Mouse (Mus musculus) heart, embryonic 11.5 days (tissue): Measurements from ENCODE around the gene Cd300lf. TPM values are rescaled to one million over a fixed set of nuclear protein-coding genes. Genes with fewer than 3 reads are reported as not detected.

ENCODE experiments used
- ATAC-seq: fragments of 200-750 bp; cut with Nextera tagmentation; replicated peaks from 2 replicates; pipeline ENCODE4 v1.8.0; 2017; ENCODE audit warnings: moderate library complexity; ENCODE audit not compliant: insufficient number of reproducible peaks, low FRiP score, low TSS enrichment
- H3K27ac ChIP-seq: fragments of 300-500 bp; sonication (generic); 2 replicates; pipeline ENCODE4 v1.5.1; 2014; ENCODE audit warnings: mild to moderate bottlenecking, low read depth, low read length
- H3K27me3 ChIP-seq: fragments of 300-500 bp; sonication (generic); 2 replicates; pipeline ENCODE4 v1.6.1; 2014; ENCODE audit warnings: mild to moderate bottlenecking, low read length, mixed read lengths; ENCODE audit not compliant: control insufficient read depth, insufficient read depth
- H3K36me3 ChIP-seq: fragments of 300-500 bp; sonication (generic); 2 replicates; pipeline ENCODE4 v1.6.1; 2014; ENCODE audit warnings: mild to moderate bottlenecking, low read length, moderate library complexity, mixed read lengths; ENCODE audit not compliant: control insufficient read depth, insufficient read depth
- H3K4me1 ChIP-seq: fragments of 300-500 bp; sonication (generic); 2 replicates; pipeline ENCODE4 v1.6.1; 2014; ENCODE audit warnings: low read length; ENCODE audit not compliant: control insufficient read depth, insufficient read depth
- H3K4me2 ChIP-seq: fragments of 300-500 bp; sonication (generic); 2 replicates; pipeline ENCODE4 v1.6.1; 2014; ENCODE audit warnings: mild to moderate bottlenecking, moderate library complexity
- H3K4me3 ChIP-seq: fragments of 300-500 bp; sonication (generic); 2 replicates; pipeline ENCODE4 v1.5.1; 2014; ENCODE audit warnings: low read depth, low read length
- H3K9ac ChIP-seq: fragments of 300-500 bp; sonication (generic); 2 replicates; pipeline ENCODE4 v1.6.1; 2014; ENCODE audit warnings: mild to moderate bottlenecking, low read depth, low read length, moderate library complexity
- H3K9me3 ChIP-seq: fragments of 300-500 bp; sonication (generic); replicated peaks from 2 replicates; pipeline ENCODE4 v1.6.1; 2016; ENCODE audit warnings: low read length; ENCODE audit not compliant: control insufficient read depth
- WGBS: fragments of 180-500 bp; shearing (Covaris S2); extraction: QIAGEN DNeasy Blood & Tissue Kit; methylation state at CpG from one replicate; pipeline ENCODE4 v1.1.7; 2014; ENCODE audit not compliant: insufficient replicate concordance; 5-methylcytosine and 5-hydroxymethylcytosine counted together
- polyA plus RNA-seq: library from polyadenylated mRNA; unstranded; fragments of >200 nt; fragmentation: Nextera tagmentation; extraction: Ambion mirVana; gene quantifications from 2 replicates; pipeline ENCODE4 v1.2.1, GENCODE M21; 2014

Cd300lf gene
- polyA plus RNA-seq, 1 experiment from 2014 or later, result 0.19 TPM

DNA sequence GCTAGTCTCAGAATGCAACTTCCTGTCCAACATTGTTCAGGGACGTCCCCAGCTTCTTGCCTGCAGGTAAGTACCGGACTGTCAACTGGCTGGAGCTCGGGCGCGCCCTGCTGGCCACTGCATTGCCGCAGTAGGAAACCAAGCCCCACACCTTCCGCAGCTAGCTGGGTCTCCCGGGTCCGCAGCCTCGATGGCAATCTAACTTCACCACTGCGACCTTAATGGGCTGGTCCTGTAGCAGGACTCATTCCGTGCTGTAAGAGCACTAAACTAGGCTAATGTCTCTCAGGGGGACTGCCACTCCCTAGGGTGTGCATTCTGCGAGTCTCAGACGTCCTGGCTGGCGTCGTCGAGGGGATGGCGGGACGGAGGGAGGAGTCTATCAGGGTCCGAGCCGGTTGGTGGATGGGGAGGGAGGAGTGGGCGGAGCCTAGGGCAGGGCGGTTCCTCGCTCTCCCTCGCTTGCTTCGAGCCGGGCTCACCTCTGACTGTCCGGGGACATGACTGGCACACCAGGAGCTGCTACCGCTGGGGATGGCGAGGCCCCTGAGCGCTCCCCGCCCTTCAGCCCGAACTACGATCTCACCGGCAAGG, 20.0 kb upstream of the Cd300lf start:
- peak; percentile 73 for ATAC-seq
- Histone ChIP-seq H3K9me3 (no peaks in the 10 kb centered on the region), H3K27ac (no peak overlapping the region), H3K4me1 (peaks cover 14% of the 10 kb centered on the region), H3K4me3 (peak overlapping the region; percentile 38), H3K9ac (no peak overlapping the region), H3K27me3 (peaks cover 17% of the 10 kb centered on the region), H3K4me2 (peak overlapping the region; percentile 64), H3K36me3 (no peaks in the 10 kb centered on the region)
- 2% methylated on average over 35 of the region's 35 CpGs for WGBS

DNA sequence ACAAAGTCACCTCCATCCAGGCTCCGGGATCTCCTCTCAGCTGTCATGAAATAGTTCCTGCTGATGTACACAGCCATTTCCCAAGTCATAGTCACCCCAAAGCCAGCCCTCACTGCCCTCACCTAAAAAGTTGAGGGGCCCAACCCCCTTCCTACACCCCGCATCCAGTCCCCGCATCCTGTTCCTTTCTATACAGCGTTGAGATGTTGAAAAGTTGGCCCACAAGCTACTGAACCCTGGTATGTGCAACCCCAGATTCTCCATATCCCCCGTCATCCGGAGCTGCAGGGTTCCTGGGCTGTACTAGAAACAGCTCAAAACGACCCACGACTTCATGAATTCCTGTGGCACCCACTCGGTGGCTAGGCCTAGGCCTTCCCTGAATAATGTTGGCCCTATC, 19.3 kb upstream of the Cd300lf start:
- Histone ChIP-seq H3K4me2 (no peak overlapping the region), H3K9ac (no peak overlapping the region), H3K36me3 (no peaks in the 10 kb centered on the region), H3K27me3 (peaks cover 17% of the 10 kb centered on the region), H3K4me3 (no peak overlapping the region), H3K27ac (no peak overlapping the region), H3K4me1 (peaks cover 9% of the 10 kb centered on the region), H3K9me3 (no peaks in the 10 kb centered on the region)
- no peak for ATAC-seq
- 67% methylated on average over 9 of the region's 9 CpGs for WGBS

DNA sequence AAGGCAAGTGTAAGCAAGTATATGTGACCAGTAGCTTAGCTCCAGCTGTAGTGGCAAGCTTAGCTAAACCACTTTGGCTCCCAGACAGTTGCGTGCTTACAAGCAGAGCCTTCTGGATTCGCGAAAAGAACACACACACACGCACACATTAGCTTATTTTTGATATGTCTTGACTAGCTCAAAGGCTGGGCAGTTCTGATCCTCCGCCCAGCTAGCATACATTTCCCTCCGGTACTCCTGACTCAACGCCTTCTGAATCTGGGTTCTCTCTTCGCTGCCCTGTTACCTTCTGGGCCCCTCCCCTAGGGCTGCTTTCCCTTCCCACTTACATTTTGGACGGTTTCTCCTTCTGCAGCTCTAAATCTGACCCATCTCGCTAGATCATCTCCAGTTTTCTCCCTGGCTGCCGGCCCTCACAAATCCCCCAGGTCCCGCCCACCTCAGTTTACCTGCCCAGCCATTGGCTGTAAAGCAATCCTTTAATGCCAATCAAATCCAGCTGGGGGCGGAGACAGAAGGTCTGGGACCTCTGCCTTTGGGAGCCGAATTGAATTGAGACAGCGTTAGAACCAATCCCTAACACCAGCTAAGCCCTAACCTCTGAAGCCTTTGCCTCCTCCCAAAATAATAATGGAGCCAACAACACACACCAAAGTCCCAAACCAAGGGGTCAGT, 18.1 kb upstream of the Cd300lf start:
- ATAC-seq, result no peak
- H3K4me2 ChIP-seq, result peak overlapping the region; percentile 72
- H3K4me3 ChIP-seq, result peak overlapping the region; percentile 30
- no peak overlapping the region for H3K27ac ChIP-seq
- H3K9ac ChIP-seq, result peak overlapping the region; percentile 35; the same call in 1 of the 2 replicates
- no peaks in the 10 kb centered on the region for H3K9me3 ChIP-seq
- H3K36me3 ChIP-seq, result no peaks in the 10 kb centered on the region
- peaks cover 17% of the 10 kb centered on the region for H3K27me3 ChIP-seq
- WGBS, result 7% methylated on average over 15 of the region's 15 CpGs
- peaks cover 4% of the 10 kb centered on the region for H3K4me1 ChIP-seq

DNA sequence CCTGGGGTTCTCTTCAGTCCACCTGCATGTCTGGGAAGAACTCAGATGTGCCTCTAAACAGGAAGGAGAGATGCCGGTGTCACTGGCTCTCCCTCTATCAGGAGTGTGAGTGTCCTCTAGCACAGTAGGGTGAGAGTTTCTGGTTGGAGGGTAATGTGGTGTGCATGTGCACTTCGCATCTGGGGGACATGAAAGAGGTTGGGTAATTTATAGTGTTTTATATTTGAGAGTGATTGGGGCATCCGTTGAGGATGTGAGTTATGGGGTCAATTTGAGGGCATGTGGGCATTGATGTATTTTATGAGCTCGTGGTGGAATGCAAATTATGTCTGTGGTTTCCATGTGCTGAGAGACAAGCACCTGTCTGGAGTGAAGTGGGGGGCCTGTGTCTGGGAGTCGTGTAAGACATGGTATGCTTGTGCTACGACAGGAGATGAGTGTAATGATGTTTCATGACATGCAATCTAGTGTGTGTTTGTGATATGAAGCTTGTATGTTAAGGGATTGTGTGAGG, 17.0 kb upstream of the Cd300lf start:
- Histone ChIP-seq H3K9me3 (no peaks in the 10 kb centered on the region), H3K9ac (no peak overlapping the region), H3K4me1 (peaks cover 4% of the 10 kb centered on the region), H3K36me3 (no peaks in the 10 kb centered on the region), H3K4me3 (no peak overlapping the region), H3K27ac (no peak overlapping the region), H3K4me2 (no peak overlapping the region), H3K27me3 (peaks cover 17% of the 10 kb centered on the region)
- no peak for ATAC-seq
- 69% methylated on average over 6 of the region's 6 CpGs for WGBS

DNA sequence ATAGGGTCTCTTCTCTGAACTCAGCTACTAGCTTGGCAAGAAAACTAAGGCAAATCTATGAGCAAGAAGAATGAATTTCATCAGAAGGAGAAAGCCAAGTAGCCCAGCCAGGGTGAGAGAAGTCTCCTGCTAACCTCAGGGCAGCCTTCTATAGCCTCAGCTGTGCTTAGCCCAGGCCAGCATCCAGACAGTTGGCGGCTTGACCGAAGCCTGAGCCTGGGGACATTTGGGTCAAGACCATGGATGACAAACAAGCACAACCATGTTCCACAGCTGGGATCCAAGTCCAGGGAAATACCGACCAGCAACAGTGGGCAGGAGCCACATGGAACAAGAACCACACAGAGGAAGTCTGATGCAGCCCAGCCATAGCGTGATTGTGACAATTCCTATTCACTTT, 14.0 kb upstream of the Cd300lf start:
- Histone ChIP-seq H3K9ac (no peak overlapping the region), H3K9me3 (no peaks in the 10 kb centered on the region), H3K4me3 (no peak overlapping the region), H3K4me2 (no peak overlapping the region), H3K4me1 (no peaks in the 10 kb centered on the region), H3K27ac (no peak overlapping the region), H3K36me3 (no peaks in the 10 kb centered on the region), H3K27me3 (peaks cover 4% of the 10 kb centered on the region; the same call in 1 of the 2 replicates)
- WGBS, result 86% methylated on average over 4 of the region's 4 CpGs
- no peak for ATAC-seq

DNA sequence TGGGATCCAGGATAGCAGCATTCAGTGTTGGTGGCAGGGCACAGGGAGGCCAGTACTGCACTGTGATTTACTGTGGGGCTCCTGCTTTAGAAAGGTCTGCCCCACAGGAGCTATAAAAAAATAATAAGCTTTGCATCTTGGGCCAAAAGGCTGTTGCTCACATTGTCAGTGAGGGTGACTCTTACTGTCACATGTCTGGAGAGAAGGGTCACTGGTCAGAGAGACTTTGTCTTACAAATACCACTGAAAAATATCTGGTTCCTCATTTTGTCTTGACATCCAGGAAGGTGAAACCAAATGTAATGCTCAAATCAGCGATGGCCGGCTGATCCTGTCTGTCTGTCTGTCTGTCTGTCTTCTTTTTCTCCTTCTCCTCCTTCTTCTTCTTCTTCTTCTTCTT, 8.2 kb upstream of the Cd300lf start:
- no peaks in the 10 kb centered on the region for H3K36me3 ChIP-seq
- H3K9me3 ChIP-seq, result no peaks in the 10 kb centered on the region
- H3K27ac ChIP-seq, result no peak overlapping the region
- H3K27me3 ChIP-seq, result no peaks in the 10 kb centered on the region
- WGBS, result 74% methylated on average over 2 of the region's 2 CpGs
- no peak overlapping the region for H3K4me2 ChIP-seq
- H3K9ac ChIP-seq, result no peak overlapping the region
- no peak for ATAC-seq
- H3K4me1 ChIP-seq, result no peaks in the 10 kb centered on the region
- H3K4me3 ChIP-seq, result no peak overlapping the region

DNA sequence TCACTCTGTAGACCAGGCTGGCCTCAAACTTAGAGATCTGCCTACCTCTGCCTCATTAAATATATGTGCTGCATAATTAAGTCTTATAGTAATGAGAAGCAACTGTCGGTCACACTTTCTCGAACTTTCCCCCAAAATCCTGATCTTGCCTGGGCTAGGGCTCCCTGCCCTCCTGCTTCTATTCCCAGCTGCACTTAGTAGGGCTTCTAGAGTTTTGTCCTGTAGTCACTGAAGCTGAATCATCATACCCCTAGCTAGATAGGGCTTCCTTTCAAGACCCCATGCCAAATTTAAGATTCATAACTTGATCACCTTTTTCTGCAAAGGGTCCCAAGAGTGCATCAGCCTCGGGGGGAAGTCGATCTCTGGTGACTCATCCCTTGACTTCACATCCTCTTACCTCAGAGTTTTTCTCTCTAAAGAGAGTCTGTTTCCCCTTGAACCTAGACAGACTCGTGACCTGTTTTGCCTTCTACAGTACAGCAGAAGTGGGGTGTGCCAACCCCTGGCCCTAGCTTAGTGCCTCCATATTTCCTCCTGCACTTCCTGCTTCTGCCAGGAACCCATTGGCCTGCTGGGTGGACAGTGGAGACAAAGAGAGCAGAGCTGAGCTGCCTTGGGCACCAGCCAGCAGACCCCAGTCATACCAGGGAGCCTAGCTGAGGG, 4.9 kb upstream of the Cd300lf start:
- Histone ChIP-seq H3K4me2 (no peak overlapping the region), H3K4me3 (no peak overlapping the region), H3K36me3 (no peaks in the 10 kb centered on the region), H3K27me3 (no peaks in the 10 kb centered on the region), H3K9me3 (no peaks in the 10 kb centered on the region), H3K27ac (no peak overlapping the region), H3K4me1 (no peaks in the 10 kb centered on the region), H3K9ac (no peak overlapping the region)
- 62% methylated on average over 5 of the region's 5 CpGs for WGBS
- no peak for ATAC-seq

DNA sequence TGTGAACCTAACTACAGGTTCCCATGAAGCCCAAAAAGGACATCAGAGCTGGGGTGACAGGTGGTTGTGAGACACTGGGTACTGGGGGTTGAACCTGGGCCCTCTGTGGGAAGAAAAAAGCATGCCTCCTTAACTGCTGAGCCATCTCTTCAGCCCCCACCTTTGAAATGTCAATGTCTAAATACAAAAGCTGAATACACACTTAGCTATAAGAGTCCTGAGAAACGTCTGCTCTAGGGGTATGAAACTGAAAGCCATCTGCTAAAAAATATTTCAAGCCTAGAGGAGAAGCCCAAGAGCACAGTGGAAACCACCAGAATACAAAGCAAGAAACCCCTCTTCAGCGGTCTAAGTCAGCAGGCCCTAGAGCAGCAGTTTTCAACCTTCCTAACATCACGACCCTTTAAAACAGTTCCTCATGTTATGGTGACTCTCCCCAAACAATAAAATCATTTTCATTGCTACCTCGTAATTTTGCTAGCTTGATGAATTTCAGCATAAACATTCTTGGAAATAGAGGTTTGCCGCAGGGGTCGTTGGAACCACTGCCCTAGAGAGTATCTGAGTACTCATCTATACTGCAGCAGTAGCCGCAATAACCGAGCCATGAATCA, 1.9 kb downstream of the Cd300lf start:
- no peaks in the 10 kb centered on the region for H3K9me3 ChIP-seq
- no peak for ATAC-seq
- no peak overlapping the region for H3K4me2 ChIP-seq

More for the DNA sequence above, 1.9 kb downstream of the Cd300lf start:
- WGBS, result 77% methylated on average over 8 of the region's 8 CpGs
- Histone ChIP-seq H3K27me3 (no peaks in the 10 kb centered on the region), H3K9ac (no peak overlapping the region), H3K4me3 (no peak overlapping the region), H3K27ac (no peak overlapping the region), H3K4me1 (no peaks in the 10 kb centered on the region), H3K36me3 (no peaks in the 10 kb centered on the region)
